Mouse (Mus musculus): ENCODE data around the gene Islr. TPM values are rescaled to one million over a fixed set of nuclear protein-coding genes. Genes with fewer than 3 reads are reported as not detected.

The Islr gene
- polyA plus RNA-seq, 1 experiment from 2014 or later, result 2.9 TPM

GRCm38 (mm10) chr9:58199381-58200269 lies 4.5 kb downstream of the Islr start:
- Histone ChIP-seq H3K27me3 (ENCODE audit: insufficient read depth, low read length) (peaks cover 99% of the 10 kb centered on the region), H3K9me3 (ENCODE audit: low read length) (no peaks in the 10 kb centered on the region), H3K36me3 (replicated peaks; ENCODE audit: insufficient read depth, low read length) (no peaks in the 10 kb centered on the region), H3K4me3 (ENCODE audit: low read depth, low read length) (no peak overlapping the region), H3K9ac (replicated peaks) (no peak overlapping the region), H3K27ac (ENCODE audit: low read depth) (no peak overlapping the region), H3K4me1 (ENCODE audit: insufficient read depth) (peaks cover 6% of the 10 kb centered on the region), H3K4me2 (ENCODE audit: low read depth, low read length) (peak overlapping the region; percentile 19; the same call in 1 of the 2 replicates)
- TF ChIP-seq CTCF (IDR thresholded peaks at IDR 0.05; ENCODE audit: low read depth), result no peak
- TF ChIP-seq EP300 (IDR thresholded peaks at IDR 0.05; ENCODE audit: low read depth), result no peak
- WGBS (ENCODE audit: insufficient replicate concordance), result 2% methylated on average over 41 of the region's 41 CpGs
- no peak for ATAC-seq
- peak; percentile 27 for DNase-seq

GRCm38 (mm10) chr9:58198801-58199371 lies 5.2 kb downstream of the Islr start:
- H3K36me3 ChIP-seq (replicated peaks; ENCODE audit: insufficient read depth, low read length), result no peaks in the 10 kb centered on the region
- no peak overlapping the region for H3K9ac ChIP-seq (replicated peaks)
- H3K4me1 ChIP-seq (ENCODE audit: insufficient read depth), result peaks cover 6% of the 10 kb centered on the region
- H3K4me2 ChIP-seq (ENCODE audit: low read depth, low read length), result peak overlapping the region; percentile 19
- TF ChIP-seq EP300 (IDR thresholded peaks at IDR 0.05; ENCODE audit: low read depth) (no peak), CTCF (IDR thresholded peaks at IDR 0.05; ENCODE audit: low read depth) (no peak)
- DNase-seq, result peak; percentile 22
- no peak overlapping the region for H3K27ac ChIP-seq (ENCODE audit: low read depth)
- WGBS (ENCODE audit: insufficient replicate concordance), result 3% methylated on average over 38 of the region's 38 CpGs
- ATAC-seq, result no peak
- H3K27me3 ChIP-seq (ENCODE audit: insufficient read depth, low read length), result peaks cover 99% of the 10 kb centered on the region
- H3K4me3 ChIP-seq (ENCODE audit: low read depth, low read length), result no peak overlapping the region
- H3K9me3 ChIP-seq (ENCODE audit: low read length), result no peaks in the 10 kb centered on the region

GRCm38 (mm10) chr9:58197781-58198701 lies 6.1 kb downstream of the Islr start:
- peak; percentile 63 for DNase-seq

GRCm38 (mm10) chr9:58196610-58197567 lies 7.2 kb downstream of the Islr start:
- WGBS (ENCODE audit: insufficient replicate concordance), result 5% methylated on average over 46 of the region's 46 CpGs
- no peaks in the 10 kb centered on the region for H3K9me3 ChIP-seq (ENCODE audit: low read length)
- no peaks in the 10 kb centered on the region for H3K36me3 ChIP-seq (replicated peaks; ENCODE audit: insufficient read depth, low read length)
- peaks cover 81% of the 10 kb centered on the region for H3K27me3 ChIP-seq (ENCODE audit: insufficient read depth, low read length)
- H3K4me1 ChIP-seq (ENCODE audit: insufficient read depth), result peaks cover 6% of the 10 kb centered on the region
- TF ChIP-seq EP300 (IDR thresholded peaks at IDR 0.05; ENCODE audit: low read depth), result no peak
- H3K27ac ChIP-seq (ENCODE audit: low read depth), result no peak overlapping the region
- DNase-seq, result no peak
- ATAC-seq, result no peak
- H3K4me2 ChIP-seq (ENCODE audit: low read depth, low read length), result peak overlapping the region; percentile 45
- no peak overlapping the region for H3K9ac ChIP-seq (replicated peaks)
- H3K4me3 ChIP-seq (ENCODE audit: low read depth, low read length), result peak overlapping the region; percentile 19; the same call in 1 of the 2 replicates

More at GRCm38 (mm10) chr9:58197781-58198701, 6.1 kb downstream of the Islr start:
- Histone ChIP-seq H3K4me1 (ENCODE audit: insufficient read depth) (peaks cover 6% of the 10 kb centered on the region), H3K9ac (replicated peaks) (no peak overlapping the region), H3K4me3 (ENCODE audit: low read depth, low read length) (peak overlapping the region; percentile 19), H3K27ac (ENCODE audit: low read depth) (no peak overlapping the region), H3K36me3 (replicated peaks; ENCODE audit: insufficient read depth, low read length) (no peaks in the 10 kb centered on the region), H3K9me3 (ENCODE audit: low read length) (no peaks in the 10 kb centered on the region), H3K4me2 (ENCODE audit: low read depth, low read length) (peak overlapping the region; percentile 45), H3K27me3 (ENCODE audit: insufficient read depth, low read length) (peaks cover 93% of the 10 kb centered on the region)
- WGBS (ENCODE audit: insufficient replicate concordance), result 4% methylated on average over 50 of the region's 58 CpGs
- peak; percentile 59 for ATAC-seq
- no peak for TF ChIP-seq EP300 (IDR thresholded peaks at IDR 0.05; ENCODE audit: low read depth)
- TF ChIP-seq CTCF (IDR thresholded peaks at IDR 0.05; ENCODE audit: low read depth), result peak; percentile 76

- H3K36me3 ChIP-seq (replicated peaks; ENCODE audit: insufficient read depth, low read length), result no peaks in the 10 kb centered on the region
- peaks cover 6% of the 10 kb centered on the region for H3K4me1 ChIP-seq (ENCODE audit: insufficient read depth)
- 0 out of 2 replicates have a peak overlapping the region, but pooled peaks have one; percentile 7 for H3K4me3 ChIP-seq (ENCODE audit: low read depth, low read length)
- 4% methylated on average over 14 of the region's 14 CpGs for WGBS (ENCODE audit: insufficient replicate concordance)
- no peak overlapping the region for H3K9ac ChIP-seq (replicated peaks)
- TF ChIP-seq EP300 (IDR thresholded peaks at IDR 0.05; ENCODE audit: low read depth) (no peak), CTCF (IDR thresholded peaks at IDR 0.05; ENCODE audit: low read depth) (no peak)
- H3K27me3 ChIP-seq (ENCODE audit: insufficient read depth, low read length), result peaks cover 75% of the 10 kb centered on the region
- H3K9me3 ChIP-seq (ENCODE audit: low read length), result no peaks in the 10 kb centered on the region
- peak overlapping the region; percentile 30 for H3K4me2 ChIP-seq (ENCODE audit: low read depth, low read length)
- no peak overlapping the region for H3K27ac ChIP-seq (ENCODE audit: low read depth)
- ATAC-seq, result no peak
- DNase-seq, result no peak
These were observed 8.0 kb downstream of the Islr start for GRCm38 (mm10) chr9:58196141-58196540.

Measured in liver, postnatal 0 days (tissue).